Mouse (Mus musculus): Measurements from ENCODE around the gene Glcci1.

Gene Glcci1

DNA sequence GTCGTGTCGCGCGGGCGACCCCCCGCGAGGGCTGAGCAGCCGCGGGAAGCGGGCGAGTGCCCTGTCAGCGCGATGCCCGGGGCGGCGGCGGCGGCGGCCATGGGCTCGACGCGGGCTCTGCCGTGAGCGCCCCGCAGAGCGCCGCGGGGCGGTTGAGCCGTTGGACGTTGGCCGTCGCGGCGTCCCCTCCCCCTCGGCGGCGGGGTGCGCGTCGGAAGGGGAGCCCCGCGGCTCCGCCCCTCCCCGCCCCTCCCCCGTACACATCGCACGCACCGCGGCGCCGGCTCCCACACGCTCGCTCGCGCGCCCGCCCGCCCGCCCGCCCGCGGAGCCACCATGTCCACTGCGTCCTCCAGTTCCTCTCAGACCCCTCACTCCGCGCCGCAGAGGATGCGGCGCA, at the start of gene Glcci1:
Gene Glcci1 (plus strand): TSS at position 50 of the 400 bp plus-strand sequence.
- DNase-seq (ENCODE audit: extremely low spot score, low spot score) = peak; percentile 82

- no peak for DNase-seq (ENCODE audit: extremely low spot score, low spot score)
Measured at GRCm38 (mm10) chr6:8462447-8462846, 47.0 kb upstream of the Glcci1 start.

GRCm38 (mm10) chr6:8465388-8465787, 44.0 kb upstream of the Glcci1 start:
- DNase-seq (ENCODE audit: extremely low spot score, low spot score) = no peak

- no peak for DNase-seq (ENCODE audit: extremely low spot score, low spot score)
Measured at GRCm38 (mm10) chr6:8465985-8466384, 43.4 kb upstream of the Glcci1 start.

- no peak for DNase-seq (ENCODE audit: extremely low spot score, low spot score)
Measured at GRCm38 (mm10) chr6:8467667-8468337, 41.6 kb upstream of the Glcci1 start.

- DNase-seq (ENCODE audit: extremely low spot score, low spot score) = no peak
Measured at GRCm38 (mm10) chr6:8469918-8470317, 39.5 kb upstream of the Glcci1 start.

- DNase-seq (ENCODE audit: extremely low spot score, low spot score) = no peak
Measured at GRCm38 (mm10) chr6:8472125-8472524, 37.3 kb upstream of the Glcci1 start.

- DNase-seq (ENCODE audit: extremely low spot score, low spot score) = no peak
Measured at GRCm38 (mm10) chr6:8472915-8473314, 36.5 kb upstream of the Glcci1 start.

DNA sequence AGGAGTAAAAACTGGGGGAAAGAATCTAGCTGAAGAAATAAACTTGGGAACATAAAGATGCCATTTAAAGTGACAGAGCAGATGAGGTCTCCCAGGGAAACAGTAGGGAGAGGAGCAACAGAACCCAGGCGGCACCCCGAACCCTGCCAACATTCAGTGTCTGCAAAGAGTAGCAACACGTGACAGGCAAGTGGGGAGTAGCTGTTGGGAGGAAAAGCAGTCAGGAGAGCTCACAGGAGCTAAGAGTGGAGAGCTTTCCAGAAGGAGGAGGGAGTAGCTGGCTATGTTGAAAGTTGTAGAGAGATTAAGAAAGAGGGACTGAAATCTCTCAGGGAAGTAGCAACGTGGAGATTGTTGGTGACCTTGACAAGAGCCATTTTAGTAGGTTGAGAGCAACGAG, 35.9 kb upstream of the Glcci1 start:
- no peak for DNase-seq (ENCODE audit: extremely low spot score, low spot score)

GRCm38 (mm10) chr6:8474316-8474715, 35.1 kb upstream of the Glcci1 start:
- no peak for DNase-seq (ENCODE audit: extremely low spot score, low spot score)

DNA sequence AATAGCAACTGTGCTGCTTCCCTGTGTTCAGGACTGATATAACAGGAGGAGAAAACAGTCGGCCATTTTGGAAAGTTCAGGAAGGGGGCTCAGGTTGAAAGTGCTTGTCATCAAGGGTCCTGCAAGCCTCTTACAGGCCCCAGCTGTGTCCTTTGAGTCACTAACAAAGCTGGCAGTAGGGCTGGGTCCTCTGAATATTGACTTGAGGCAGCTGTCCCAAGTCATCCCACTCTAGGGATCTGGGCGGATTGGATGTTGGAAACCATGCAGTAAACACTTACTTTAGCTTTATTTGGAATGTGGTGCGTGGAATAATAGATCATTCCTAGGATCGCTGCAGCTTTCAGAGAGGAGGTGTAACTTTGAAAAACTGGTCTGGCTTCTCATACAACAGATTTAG, 34.6 kb upstream of the Glcci1 start:
- DNase-seq (ENCODE audit: extremely low spot score, low spot score) = no peak

DNA sequence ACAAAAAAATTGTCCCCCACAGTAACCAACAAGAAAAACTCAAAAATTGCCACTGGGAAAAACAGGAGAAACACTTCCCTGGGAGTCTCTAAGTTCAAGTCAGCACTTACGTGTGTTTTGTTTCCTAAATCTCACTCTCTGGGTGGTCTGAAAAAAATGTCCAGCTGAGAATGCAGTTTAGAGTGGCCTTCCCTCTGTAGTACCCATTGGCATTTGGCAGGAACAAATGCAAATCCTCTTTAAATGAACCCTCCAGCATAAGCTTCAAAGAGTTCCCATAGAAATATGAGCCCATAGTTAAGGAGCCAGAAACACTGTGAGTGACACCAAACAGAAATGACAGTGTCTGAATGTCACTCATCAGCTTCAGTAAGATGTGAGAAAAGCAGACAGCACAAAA, 30.2 kb upstream of the Glcci1 start:
- DNase-seq (ENCODE audit: extremely low spot score, low spot score) = no peak

DNA sequence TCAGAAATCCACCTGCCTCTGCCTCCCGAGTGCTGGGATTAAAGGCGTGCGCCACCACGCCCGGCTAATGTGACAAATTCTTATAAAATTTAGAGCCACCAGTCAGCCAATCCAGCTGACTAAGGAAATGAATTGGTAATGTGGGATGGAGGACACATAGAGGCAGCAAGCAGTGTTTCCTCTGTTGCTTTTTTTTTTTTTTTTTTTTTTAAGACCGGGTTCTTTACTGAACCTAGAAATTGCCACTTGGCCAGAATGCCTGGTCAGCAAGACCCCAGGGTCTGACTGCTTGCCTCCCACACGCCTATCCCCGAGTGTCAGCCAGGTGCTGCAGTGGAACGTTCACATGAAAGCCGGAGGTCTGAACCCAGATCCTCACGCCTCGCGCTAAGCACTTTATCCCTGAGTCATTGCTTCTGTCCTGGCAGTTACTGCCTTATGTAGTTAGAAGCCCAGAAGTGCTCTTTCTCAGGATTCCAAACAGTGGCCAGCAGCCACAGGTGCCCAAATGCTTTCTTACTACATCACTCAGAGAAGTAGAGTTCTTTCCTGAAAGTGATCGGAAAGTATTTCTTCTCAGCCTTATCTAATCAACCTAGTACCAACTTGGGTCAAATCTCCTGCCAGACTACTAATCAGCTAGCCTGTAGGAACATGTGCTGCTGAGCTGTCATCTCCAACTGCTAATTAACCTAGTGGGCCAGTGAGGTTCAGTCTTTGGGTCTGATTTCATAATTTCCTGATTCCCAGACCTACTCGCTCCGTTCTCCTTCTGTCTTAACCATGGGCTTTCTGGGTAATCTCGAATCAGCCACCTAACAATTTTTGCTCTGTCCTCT, 24.7 kb upstream of the Glcci1 start:
- no peak for DNase-seq (ENCODE audit: extremely low spot score, low spot score)

DNA sequence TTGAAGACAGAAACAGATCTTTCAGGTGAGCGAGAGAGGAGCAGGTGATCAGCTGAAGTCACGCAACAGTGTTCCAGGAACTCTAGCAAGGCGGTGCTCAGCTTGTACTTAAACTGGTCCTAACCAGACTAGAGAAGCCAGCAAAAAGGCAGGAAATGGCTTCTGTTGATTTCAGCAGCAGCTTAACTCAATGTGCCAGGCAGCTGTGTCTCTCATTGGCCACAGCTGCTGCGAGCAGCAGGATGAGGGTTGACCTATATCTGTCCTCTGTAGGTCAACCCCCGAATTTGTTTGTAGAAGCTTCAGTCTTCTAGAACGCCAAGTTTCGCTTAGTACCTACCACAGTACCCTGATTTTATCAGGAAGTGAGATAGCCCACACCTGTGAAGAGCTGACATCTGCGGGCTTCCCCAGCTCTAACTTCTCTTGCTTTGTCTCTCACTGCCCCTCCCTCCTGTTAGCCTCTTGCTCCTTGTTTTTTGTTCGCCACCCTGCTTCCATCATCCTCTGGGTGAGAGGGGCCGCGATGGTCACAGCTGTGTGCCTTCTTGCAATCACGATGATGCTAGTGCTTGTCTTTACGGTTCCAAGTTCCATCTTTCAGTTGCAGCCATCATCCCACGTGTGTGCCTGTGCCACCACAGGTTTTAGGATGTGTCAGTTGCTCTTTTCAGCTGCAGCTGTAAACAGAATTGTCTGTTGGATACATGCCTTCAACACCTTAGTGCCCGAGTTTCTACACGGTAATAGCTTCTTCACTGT, 23.8 kb upstream of the Glcci1 start:
- DNase-seq (ENCODE audit: extremely low spot score, low spot score) = no peak

DNA sequence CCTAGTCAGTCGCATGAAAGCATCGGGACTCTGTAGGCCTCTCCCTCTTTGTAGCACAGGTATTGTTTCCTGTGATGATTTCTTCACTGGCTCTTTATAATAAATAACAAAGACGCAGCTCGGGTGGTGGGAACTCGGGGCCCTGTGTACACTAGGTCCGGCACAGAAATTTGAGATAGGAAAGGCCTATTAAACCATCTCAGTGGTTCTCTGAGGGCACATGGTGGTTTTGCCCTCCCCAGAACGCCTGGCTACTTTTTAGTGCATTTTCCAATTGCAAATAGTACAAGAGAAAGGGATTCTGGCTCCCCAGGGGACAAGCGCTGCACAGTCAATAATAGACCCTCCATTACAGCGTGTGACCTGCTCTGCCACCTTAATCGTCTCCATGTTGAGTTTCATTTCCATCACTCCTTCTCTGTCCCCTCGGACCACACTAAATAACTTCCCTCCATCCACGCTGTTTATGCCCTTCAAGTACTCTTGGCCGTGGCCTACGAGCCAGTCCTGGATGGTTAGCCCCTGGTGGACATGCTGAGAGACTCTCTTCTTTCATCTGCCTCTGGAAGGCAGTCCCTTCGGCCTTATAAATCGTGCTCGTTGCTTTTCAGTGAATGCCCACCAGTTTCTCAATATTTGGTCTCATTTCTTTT, 22.9 kb upstream of the Glcci1 start:
- no peak for DNase-seq (ENCODE audit: extremely low spot score, low spot score)

DNA sequence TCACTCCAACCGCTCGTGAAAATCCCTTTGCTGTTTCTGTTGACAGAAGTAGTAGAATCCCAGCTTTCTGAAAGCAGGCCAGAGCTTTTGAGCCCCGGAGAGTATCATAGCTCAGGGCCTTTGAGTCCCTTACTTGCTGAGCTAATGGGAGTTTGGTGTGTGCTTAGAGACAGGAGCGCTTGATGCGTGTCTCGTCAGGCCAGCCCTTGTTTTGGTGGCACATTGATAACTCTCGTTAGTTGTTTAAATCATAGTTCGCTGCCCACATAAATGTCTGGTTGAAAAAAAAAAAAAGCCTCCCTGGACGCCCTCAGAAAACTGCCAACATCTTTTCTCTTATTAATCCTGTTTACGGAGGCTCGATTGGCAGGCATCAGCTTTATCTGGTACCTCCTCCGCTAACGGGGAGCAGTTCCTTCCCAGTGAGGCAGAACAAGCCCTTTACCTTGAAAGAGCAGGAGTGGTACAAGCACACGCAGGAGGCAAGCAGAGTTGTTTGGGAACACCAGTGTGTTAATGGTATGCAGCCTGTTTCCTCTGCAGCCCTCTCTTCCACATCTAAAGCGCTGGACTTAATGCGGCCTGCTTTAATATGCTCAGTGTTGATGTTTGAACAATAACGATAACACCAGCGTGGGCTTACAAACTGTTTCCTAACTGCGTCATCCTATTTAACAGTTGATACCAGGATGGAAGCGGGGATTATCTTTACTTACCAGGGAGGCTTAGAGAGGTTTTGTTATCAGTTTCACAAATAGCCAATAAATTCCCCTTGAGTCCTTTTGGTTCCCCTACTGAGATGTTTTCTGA, 22.2 kb upstream of the Glcci1 start:
- no peak for DNase-seq (ENCODE audit: extremely low spot score, low spot score)

GRCm38 (mm10) chr6:8488249-8488648, 21.2 kb upstream of the Glcci1 start:
- DNase-seq (ENCODE audit: extremely low spot score, low spot score) = no peak

- no peak for DNase-seq (ENCODE audit: extremely low spot score, low spot score)
Measured at GRCm38 (mm10) chr6:8489266-8489665, 20.1 kb upstream of the Glcci1 start.

- DNase-seq (ENCODE audit: extremely low spot score, low spot score) = no peak
Measured at GRCm38 (mm10) chr6:8489938-8490585, 19.3 kb upstream of the Glcci1 start.

- DNase-seq (ENCODE audit: extremely low spot score, low spot score) = no peak
Measured at GRCm38 (mm10) chr6:8492248-8492647, 17.2 kb upstream of the Glcci1 start.
